Mouse (Mus musculus) c-Kit-positive CD71-positive TER-119-negative erythroid progenitor cells, embryonic 14.5 days (primary cell): ENCODE measurements around the gene Ppp1r16b.
"Not testable (repeated sequence)": the region's sequence is repeated elsewhere in the genome, so short reads cannot be mapped to it uniquely, and the experiment has no call there.

ENCODE experiments used
- DNase-seq: peaks from one replicate; pipeline ENCODE4 v3.0.0-alpha.2; 2013; ENCODE audit warnings: low read depth

Ppp1r16b gene

GRCm38 (mm10) chr2:158722991-158723551 is 57.9 kb downstream of the Ppp1r16b start:
- no peak for DNase-seq

GRCm38 (mm10) chr2:158723806-158724205 is 58.6 kb downstream of the Ppp1r16b start:
- DNase-seq: no peak

DNA sequence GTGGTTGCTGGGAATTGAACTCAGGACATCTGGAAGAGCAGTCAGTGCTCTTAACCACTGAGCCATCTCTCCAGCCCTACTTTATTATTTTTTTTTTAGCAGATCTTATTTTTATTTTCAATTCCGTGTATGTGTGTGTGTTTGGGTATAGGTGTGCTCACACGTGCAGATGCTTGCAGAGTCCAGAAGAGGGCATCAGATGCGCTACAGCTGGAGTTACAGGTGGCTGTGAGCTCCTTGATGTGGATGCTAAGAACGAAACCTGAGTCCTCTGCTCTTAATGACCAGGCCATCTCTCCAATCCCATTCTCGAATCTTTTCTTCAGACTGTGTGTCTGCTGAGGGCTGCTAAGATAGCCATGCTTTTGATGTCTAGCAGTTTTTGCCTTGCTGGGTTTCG is 61.1 kb downstream of the Ppp1r16b start:
- DNase-seq: no peak

DNA sequence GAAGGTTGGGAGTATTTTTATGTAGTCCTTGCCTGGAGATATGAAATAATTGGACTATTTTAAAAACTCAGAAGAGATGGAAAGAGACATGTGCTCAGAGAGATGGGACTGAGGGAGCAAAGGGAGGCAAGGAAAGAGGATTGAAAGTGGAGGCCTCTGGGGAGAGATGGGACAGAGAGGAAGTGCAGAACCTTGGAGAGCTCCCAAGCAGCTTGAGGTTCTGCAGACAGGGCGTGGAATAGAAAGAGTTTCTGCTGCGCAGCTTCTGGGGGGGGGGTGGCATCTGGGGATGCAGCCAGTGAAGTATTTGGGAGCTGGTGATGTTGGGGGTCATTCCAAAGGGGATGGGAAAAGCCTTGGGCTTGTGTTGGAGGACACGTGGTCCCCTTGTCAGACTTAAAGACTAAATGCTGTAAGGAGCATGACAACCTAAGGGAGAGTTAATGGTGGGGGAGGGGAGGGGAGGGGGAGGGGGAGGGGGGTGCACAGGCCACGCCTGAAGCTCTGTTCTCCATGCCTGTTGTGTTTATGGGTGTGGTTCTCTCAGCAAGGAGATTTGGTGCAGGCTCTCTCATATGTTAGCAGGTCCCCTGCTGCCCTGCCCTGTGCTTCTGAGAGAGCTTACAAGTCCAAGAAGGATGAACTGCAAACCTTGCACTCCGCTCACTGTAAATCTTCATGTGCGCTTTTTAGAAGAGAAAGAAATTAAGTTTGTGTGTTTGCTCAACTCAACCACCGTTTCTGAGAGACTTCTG is 63.0 kb downstream of the Ppp1r16b start:
- no peak for DNase-seq

- no peak for DNase-seq
These were observed 65.7 kb downstream of the Ppp1r16b start for GRCm38 (mm10) chr2:158730896-158731295.

DNA sequence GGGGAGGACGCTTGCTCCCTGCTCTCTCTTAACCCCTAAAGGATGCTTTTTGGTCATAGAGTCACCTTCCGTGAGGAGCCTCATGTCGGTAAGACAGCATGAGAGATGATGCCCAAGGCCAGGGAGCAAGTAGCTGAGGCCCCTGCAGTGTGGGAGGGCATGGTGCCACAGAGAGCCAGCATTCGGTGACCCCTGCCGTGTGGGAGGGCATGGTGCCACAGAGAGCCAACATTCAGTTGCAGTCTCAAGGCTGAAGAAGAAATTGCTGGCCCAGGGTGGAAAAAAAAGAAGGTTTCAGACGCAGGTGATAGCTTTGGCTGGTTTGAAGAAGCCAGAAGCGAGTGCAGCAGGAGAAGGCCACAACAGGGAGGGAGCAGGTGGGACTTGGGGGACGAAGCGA is 67.3 kb downstream of the Ppp1r16b start:
- DNase-seq: no peak

- no peak for DNase-seq
These were observed 67.9 kb downstream of the Ppp1r16b start for GRCm38 (mm10) chr2:158733136-158733535.

DNA sequence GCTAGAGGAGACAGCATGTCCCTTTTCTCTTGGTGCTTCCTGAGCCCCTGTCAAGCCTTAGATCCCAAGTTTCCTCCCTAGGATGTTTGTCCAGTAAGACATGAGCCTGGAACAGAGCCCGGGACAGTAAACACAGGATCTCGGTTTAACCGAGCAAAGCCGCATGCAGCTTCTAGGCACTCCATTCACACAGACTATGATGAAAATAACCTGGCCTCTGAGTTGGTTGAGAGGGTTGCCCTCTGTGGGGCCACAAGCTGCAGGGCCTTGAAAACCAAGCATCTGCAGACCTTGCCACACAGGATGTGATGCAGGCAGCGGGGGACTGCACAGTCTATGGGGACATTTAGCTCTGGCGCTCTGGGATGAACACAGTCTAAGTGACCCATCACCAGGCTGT is 68.7 kb downstream of the Ppp1r16b start:
- no peak for DNase-seq

- DNase-seq: no peak
These were observed 69.4 kb downstream of the Ppp1r16b start for GRCm38 (mm10) chr2:158734500-158735152.

GRCm38 (mm10) chr2:158735340-158735739 is 70.1 kb downstream of the Ppp1r16b start:
- no peak for DNase-seq

- DNase-seq: not testable (repeated sequence)
These were observed 71.0 kb downstream of the Ppp1r16b start for GRCm38 (mm10) chr2:158736247-158736646.

GRCm38 (mm10) chr2:158738591-158738990 is 73.4 kb downstream of the Ppp1r16b start:
- DNase-seq: no peak

DNA sequence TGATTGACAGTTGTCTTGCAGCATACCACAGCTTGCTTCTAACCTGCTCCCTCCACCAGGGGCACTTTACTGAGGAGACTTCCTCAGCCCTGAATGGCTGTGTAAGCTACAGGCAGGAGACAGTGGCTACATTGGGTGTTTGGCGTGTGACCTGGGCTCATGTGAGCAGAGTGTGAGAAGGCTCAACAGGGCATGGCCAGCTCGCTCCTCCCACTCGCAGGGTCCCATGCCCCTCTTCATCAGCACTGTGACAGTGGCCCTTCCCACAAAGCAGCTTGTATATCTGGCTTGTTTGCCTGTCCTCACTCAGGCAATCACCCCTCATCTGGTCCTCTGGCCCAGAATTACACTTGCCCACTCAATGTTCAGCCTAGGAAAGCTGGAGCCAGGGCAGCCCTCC is 73.9 kb downstream of the Ppp1r16b start:
- DNase-seq: no peak

DNA sequence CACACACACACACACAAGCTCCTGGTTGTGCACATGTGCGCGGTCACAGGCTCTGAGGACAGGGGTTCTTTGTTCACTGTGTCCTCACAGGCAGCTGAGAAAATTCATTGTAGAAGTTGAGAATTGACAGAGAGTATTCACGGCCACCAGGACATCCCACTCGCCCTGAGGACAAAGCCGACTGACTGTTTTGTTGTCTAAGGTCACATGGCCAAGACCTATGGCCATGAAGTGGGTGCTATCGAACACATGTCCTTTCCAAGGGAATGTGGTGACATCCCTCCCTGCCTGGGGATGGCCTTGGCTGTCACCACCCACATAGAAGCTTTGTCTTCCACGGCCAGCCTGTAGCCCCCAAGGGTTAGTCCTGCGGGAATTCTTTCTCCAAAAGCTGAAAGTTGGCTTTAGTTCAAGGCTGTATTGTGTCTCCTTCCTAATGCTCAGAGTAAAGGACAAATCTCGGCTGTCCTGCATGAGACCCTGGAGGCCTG is 75.9 kb downstream of the Ppp1r16b start:
- DNase-seq: no peak

DNA sequence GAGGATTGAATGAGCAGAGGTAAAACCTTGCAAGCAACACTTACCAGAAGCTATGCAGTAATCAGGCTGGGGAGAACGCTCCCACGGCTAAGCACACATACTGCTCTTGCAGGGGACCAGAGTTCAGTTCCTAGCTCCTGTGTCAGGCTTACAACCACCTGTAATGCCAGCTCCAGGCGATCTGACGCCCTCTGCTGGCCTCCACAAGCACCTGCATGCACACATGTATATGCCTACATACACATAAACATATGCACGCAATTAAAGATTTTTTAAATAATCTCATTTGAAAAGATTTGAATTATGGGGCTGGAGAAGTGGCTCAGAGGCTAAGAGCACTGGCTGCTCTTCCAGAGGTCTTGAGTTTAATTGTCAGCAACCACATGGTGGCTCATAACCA is 77.2 kb downstream of the Ppp1r16b start:
- no peak for DNase-seq

DNA sequence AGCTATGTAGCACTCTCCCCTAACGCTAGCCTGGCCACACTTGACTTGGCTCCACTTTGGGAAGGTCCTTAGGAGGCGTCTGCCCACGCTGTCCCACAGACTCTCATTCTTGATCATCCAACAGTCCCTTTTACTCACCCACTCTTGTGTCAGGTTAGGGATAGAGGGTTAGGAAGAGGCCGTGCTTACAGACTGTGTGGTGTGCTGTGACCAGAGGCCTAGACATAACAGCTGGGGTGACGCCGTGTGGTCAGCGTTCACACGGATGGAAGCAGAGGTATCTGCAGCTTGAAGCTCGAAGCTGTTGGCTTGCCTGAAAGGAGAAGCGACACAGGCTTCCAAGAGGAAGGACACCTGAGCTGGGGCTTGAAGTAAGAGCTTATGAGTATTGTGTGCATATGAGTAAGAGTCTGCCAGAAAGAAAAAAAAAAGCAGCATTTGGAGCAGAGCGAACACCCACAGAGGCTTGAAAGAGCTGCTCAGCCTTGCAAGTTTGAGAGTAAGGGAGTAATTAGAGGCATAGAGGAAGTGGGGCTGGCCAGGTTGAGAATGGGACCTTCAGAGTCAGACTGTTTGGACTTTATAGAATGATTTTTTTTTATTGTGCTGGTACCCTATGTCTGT is 78.4 kb downstream of the Ppp1r16b start:
- DNase-seq: no peak

GRCm38 (mm10) chr2:158745049-158745482 is 79.9 kb downstream of the Ppp1r16b start:
- DNase-seq: no peak

DNA sequence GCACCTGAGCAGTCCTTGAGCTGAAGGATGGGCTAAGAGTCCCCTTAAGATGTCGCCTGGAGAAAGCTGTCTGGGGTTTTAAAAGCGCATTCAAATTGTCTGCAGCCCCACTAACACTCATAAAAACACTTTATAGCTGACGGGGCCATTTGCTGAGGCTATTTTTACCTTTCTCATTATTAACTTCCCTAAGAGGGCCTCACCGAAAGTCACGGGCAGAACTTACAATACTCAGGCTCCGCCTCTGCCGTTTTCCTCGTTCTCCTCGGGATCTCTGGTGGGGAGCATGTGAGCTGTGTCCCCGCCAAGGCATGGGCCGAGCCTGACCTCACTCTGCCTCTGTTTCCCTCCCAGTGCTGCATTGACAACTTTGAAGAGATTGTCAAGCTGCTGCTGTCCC is 81.0 kb downstream of the Ppp1r16b start:
- no peak for DNase-seq

- no peak for DNase-seq
These were observed 84.2 kb downstream of the Ppp1r16b start for GRCm38 (mm10) chr2:158749366-158749765.

DNA sequence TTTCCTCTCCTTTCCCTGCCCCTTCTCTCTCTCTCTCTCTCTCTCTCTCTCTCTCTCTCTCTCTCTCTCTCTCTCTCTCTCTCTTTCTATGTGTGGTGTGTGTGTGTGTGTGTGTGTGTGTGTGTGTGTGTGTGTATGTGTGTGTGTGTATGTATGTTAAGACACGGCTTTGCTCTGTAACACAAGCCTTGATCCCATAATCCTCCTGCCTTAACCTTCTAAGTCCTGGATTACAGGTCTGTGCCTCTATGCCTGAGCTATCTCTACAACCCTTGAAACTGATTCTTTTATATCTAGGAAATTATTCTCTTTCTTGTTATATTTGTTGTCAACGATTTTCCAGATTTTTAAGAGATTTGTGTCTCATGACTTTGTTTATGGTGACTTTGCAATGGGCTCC is 95.0 kb downstream of the Ppp1r16b start:
- no peak for DNase-seq

GRCm38 (mm10) chr2:158762339-158762738 is 97.1 kb downstream of the Ppp1r16b start:
- no peak for DNase-seq

DNA sequence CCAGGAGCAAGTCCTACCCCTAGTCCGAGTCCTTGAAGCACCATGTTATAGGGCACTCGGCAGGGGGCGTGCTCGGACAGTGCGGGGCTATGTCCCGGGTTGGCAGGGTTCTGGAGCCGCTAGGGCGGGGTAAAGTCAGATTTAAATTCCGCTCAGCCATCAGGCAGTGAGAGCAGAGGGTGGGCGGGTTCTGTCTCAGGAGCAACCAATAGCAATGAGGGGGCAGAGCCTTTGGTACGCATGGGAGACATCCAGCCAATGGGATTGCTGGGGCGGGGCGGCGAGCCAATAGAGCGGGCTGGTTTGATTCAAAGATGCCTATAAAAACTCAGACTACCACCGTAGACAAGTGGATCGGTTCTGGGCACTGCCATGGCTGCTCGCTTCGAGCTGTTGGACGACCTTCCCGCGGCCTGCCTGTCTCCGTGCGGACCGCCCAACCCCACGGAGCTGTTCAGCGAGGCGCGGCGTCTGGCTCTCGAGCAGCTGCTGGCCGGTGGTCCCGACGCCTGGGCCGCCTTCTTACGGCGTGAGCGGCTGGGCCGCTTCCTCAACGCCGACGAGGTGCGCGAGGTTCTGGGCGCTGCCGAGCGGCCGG is 102.6 kb downstream of the Ppp1r16b start, which contains the start of gene Fam83d:
TSS of gene Fam83d (plus strand) at position 352 of the 598 bp plus-strand sequence.
- peak; percentile 96 for DNase-seq
